Mouse (Mus musculus) forebrain, embryonic 12.5 days (tissue): ENCODE measurements at regions not wholly inside any gene's neighbourhood (a gene's known extent, or its start where the extent isn't known, plus 50 kb on each side); places are given as distances from the start of the nearest gene placed in this dataset.

Experiments used
- ATAC-seq: fragments of 200-750 bp; cut with Nextera tagmentation; 2 replicates; pipeline ENCODE4 v1.8.0; 2017; ENCODE audit warnings: moderate TSS enrichment; ENCODE audit not compliant: low FRiP score
- H3K27ac ChIP-seq: fragments of 300-500 bp; sonication (generic); 2 replicates; pipeline ENCODE4 v1.5.1; 2016; ENCODE audit warnings: mild to moderate bottlenecking
- H3K27me3 ChIP-seq: fragments of 300-500 bp; sonication (generic); 2 replicates; pipeline ENCODE4 v1.6.1; 2016; ENCODE audit warnings: mild to moderate bottlenecking
- H3K36me3 ChIP-seq: fragments of 300-500 bp; sonication (generic); replicated peaks from 2 replicates; pipeline ENCODE4 v1.6.1; 2016; ENCODE audit warnings: mild to moderate bottlenecking
- H3K4me1 ChIP-seq: fragments of 300-500 bp; sonication (generic); 2 replicates; pipeline ENCODE4 v1.6.1; 2016
- H3K4me2 ChIP-seq: fragments of 300-500 bp; sonication (generic); 2 replicates; pipeline ENCODE4 v1.6.1; 2016; ENCODE audit warnings: mild to moderate bottlenecking, moderate library complexity
- H3K4me3 ChIP-seq: fragments of 300-500 bp; sonication (generic); replicated peaks from 2 replicates; pipeline ENCODE4 v1.5.1; 2016; ENCODE audit warnings: mild to moderate bottlenecking
- H3K9ac ChIP-seq: fragments of 300-500 bp; sonication (generic); 2 replicates; pipeline ENCODE4 v1.6.1; 2016; ENCODE audit warnings: mild to moderate bottlenecking
- H3K9me3 ChIP-seq: fragments of 300-500 bp; sonication (generic); 2 replicates; pipeline ENCODE4 v1.6.1; 2016
- WGBS: fragments of 180-500 bp; shearing (Covaris S2); methylation state at CpG from one replicate; pipeline ENCODE4 v1.1.7; 2016; 5-methylcytosine and 5-hydroxymethylcytosine counted together

DNA sequence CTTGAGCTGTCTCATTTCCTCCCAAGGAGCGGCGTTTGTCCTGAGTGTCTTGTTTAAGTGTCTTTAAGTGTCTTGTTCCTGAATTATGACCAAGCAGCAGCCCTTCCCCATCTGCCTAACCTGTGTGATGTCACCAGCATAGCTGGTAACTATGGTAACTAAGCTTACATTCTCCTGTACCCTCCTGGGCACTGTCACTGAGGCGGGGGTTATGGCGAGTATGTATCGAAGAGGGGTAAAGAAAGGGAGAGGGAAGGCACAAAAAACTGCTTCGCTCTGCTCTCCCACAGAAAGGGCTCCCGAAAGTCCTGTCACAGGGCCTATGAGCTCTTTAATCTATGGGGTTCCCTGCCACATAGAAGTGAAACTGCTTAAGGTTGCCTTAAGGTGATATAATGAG, 89.6 kb downstream of the Ppp4r2 start:
- 75% methylated on average over 7 of the region's 7 CpGs for whole genome bisulfite sequencing
- Histone ChIP-seq H3K4me1 (no peaks in the 10 kb centered on the region), H3K9me3 (no peaks in the 10 kb centered on the region), H3K9ac (no peak overlapping the region), H3K36me3 (no peaks in the 10 kb centered on the region), H3K27me3 (no peaks in the 10 kb centered on the region), H3K27ac (no peak overlapping the region), H3K4me3 (no peak overlapping the region), H3K4me2 (no peak overlapping the region)
- ATAC-seq: no peak

DNA sequence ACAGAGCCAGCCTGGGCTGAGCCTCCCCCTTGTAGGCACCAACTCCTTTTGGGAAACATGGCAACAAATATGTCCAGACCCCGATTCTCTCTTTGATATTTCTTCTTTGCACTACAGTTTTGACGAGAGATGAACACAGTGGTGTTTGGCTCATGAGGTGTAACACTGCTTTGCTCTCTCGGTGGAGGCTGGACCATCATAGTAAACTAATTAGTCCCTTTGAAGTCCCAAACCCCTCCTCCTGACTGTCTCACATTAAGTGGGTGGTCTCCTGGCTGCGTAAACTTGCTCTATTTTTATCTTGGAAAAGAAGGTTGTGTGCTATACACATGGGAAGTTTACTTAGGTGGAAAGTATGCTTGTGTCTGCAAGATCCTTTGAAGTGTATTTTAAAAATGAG, 90.3 kb downstream of the Ppp4r2 start:
- ATAC-seq: no peak
- WGBS: 61% methylated on average over 4 of the region's 4 CpGs
- no peaks in the 10 kb centered on the region for H3K9me3 ChIP-seq
- no peak overlapping the region for H3K9ac ChIP-seq
- no peaks in the 10 kb centered on the region for H3K27me3 ChIP-seq
- H3K4me1 ChIP-seq: no peaks in the 10 kb centered on the region
- no peak overlapping the region for H3K4me3 ChIP-seq
- H3K27ac ChIP-seq: no peak overlapping the region
- H3K36me3 ChIP-seq: no peaks in the 10 kb centered on the region
- H3K4me2 ChIP-seq: no peak overlapping the region

DNA sequence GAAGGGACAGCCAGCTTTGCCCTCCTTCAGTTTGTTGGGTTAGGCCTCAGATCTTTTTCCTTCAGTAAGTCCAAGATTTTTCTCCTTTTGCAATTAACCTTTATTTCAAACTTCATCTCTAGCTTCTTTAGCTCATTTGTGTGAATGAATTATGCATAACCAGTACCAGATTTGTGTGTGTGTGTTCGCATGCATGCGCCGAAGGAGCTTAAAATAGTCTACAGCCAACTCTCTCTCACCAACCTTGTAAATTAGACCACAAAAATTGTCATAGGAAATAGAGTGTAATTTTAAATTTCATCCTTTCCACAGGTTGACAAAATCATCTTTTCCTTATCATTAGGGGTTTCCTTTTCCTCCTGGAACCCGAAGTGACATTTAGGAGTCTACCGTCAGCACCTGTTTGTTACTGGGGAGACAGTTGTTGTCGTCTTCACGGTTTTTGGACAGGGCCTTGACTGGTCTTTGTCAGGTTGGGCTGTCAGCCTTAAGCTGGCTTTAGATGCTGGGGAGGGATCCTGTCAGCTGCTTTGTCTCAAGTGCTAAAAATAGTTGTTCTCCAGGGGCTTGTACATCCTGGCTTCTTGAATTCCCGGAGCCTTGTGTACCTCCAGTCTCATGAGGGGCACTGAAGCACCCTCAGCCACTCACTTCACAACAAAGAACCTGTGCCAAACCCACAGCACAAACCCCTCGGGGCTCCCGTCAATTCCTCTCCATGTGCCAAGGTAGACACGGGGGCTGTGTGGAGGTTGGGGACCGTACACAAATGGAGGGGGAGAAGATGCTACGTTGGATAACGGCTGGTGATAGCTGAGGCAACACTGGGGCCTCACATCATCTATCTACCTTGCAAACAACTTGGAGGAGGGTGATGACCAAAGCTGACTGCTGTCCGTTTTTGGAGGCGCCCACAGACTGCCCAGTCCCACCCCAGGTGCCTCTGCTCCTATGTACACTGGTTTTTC, 95.7 kb downstream of the Ppp4r2 start:
- Histone ChIP-seq H3K4me2 (no peak overlapping the region), H3K9ac (no peak overlapping the region), H3K4me3 (no peak overlapping the region), H3K9me3 (no peaks in the 10 kb centered on the region), H3K36me3 (no peaks in the 10 kb centered on the region), H3K27ac (no peak overlapping the region), H3K27me3 (no peaks in the 10 kb centered on the region), H3K4me1 (no peaks in the 10 kb centered on the region)
- no peak for ATAC-seq
- WGBS: 82% methylated on average over 16 of the region's 16 CpGs

DNA sequence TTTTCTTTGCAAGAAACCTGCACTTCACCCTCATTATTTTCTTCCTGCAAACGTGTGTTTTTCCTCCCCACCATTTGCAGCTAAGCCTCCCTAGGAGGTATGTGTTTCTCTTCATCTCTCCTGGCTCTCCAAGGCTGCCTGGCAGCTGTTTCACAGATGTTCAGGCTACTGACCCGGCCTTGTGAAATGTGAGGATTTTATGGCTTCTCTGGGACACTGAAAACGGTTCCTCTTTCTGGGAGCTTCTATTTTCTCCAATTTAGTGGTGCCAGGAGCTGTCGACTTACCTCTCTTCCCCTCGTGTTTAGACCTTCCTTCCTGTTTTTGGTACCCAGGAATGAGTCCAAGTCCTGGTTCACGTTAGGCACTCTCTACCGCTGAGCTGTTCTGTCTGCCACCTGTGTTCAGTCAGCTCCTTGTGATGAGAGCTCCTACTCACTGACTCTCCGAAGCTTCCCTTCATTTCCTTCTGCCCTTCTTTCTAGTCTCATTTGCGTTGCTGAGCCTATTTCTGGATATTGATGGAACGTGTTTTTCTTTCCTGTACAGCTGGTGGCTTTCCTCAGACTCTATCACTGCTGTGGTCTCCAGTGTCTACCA, 96.4 kb downstream of the Ppp4r2 start:
- no peak for ATAC-seq
- Histone ChIP-seq H3K4me1 (no peaks in the 10 kb centered on the region), H3K9ac (no peak overlapping the region), H3K27ac (no peak overlapping the region), H3K4me3 (no peak overlapping the region), H3K36me3 (no peaks in the 10 kb centered on the region), H3K4me2 (no peak overlapping the region), H3K27me3 (no peaks in the 10 kb centered on the region), H3K9me3 (no peaks in the 10 kb centered on the region)
- 70% methylated on average over 10 of the region's 10 CpGs for WGBS

DNA sequence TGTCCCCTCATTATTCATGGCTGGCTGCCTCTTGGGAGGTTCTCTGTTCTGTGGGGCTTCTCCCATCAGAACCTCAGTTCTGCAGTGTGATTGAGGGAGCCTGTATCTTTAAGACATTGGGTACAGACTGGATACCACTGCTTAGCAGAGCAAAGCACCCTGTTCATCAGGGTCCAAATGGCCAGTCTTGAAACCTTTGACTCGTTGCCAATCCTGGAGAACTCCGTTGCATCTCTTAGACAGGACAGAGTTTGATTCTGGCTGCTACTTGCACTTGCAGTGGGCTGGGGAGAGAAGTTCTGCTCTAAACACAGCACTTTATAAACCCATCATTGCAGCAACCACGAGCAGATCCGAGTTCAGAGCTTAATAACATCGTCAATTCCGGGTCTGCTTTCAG, 97.3 kb downstream of the Ppp4r2 start:
- WGBS: 93% methylated on average over 6 of the region's 6 CpGs

DNA sequence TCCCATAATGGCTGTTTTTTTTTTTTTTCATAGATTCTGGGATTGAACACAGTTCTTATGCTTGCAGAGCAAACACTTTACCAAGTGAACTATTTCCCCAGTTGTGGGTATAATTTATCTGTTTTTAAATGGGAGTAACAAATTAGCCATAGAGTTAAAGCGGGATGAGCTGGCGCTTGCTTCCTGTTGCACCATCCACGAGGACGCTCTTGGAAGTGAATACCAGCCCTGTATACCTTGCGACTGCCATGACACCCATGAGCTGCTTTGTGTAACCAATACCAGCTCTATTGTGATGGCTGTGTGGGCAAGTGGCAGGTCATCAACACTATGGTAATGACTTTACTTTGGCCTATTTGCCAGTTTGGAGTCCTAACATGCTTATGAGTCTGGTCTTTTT, 101.0 kb downstream of the Ppp4r2 start:
- no peaks in the 10 kb centered on the region for H3K27me3 ChIP-seq
- H3K27ac ChIP-seq: no peak overlapping the region
- H3K4me3 ChIP-seq: no peak overlapping the region
- H3K4me2 ChIP-seq: no peak overlapping the region
- H3K9me3 ChIP-seq: no peaks in the 10 kb centered on the region
- no peaks in the 10 kb centered on the region for H3K4me1 ChIP-seq
- 92% methylated on average over 5 of the region's 5 CpGs for WGBS
- ATAC-seq: no peak
- no peak overlapping the region for H3K9ac ChIP-seq
- H3K36me3 ChIP-seq: no peaks in the 10 kb centered on the region

More for the DNA sequence above, 97.3 kb downstream of the Ppp4r2 start:
- Histone ChIP-seq H3K36me3 (no peaks in the 10 kb centered on the region), H3K9ac (no peak overlapping the region), H3K4me3 (no peak overlapping the region), H3K27ac (no peak overlapping the region), H3K4me2 (no peak overlapping the region), H3K9me3 (no peaks in the 10 kb centered on the region), H3K4me1 (no peaks in the 10 kb centered on the region), H3K27me3 (no peaks in the 10 kb centered on the region)
- no peak for ATAC-seq

DNA sequence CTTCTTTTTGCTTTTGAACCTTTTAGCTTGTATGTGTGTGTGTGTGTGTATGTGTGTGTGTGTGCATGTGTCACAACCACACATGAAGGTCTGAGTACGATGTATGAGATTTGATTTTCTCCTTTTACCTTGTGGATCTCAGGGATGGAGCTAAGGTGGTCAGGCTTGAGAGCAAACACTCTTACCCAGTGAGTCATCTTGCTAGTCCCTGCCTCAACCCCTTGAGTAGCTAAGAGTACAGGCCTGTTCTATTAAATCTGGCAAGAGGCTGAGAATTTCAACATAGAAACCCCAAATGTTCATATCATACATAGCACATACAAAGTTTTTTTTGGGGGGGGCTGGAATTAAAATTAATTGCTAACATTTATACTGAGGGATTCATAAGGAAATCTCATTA, 104.4 kb downstream of the Ppp4r2 start:
- H3K4me3 ChIP-seq: no peak overlapping the region
- no peaks in the 10 kb centered on the region for H3K4me1 ChIP-seq
- no peak for ATAC-seq
- WGBS: 97% methylated on average over 1 of the region's 1 CpGs
- H3K9me3 ChIP-seq: no peaks in the 10 kb centered on the region
- H3K27ac ChIP-seq: no peak overlapping the region
- H3K9ac ChIP-seq: no peak overlapping the region
- no peak overlapping the region for H3K4me2 ChIP-seq
- H3K36me3 ChIP-seq: no peaks in the 10 kb centered on the region
- H3K27me3 ChIP-seq: no peaks in the 10 kb centered on the region

DNA sequence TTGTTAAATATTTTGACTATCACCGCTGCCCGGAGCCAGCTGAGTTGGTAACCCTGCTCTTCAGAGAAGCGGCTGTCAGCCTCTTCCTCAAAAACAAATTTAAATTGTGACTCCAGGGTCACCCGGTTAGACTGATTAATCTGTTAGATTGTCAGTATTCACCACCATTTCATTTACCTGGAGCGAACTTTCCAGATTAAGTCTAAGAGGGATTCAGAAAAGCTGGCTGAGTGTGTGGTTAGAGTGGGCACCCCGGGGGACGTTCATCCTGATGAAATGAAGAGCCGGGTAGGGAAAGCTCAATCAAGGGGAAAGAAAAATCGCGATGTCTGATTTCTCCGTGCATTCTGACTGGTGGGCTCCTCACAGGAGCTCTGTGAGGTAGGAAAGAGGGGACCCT, 105.0 kb downstream of the Ppp4r2 start:
- no peaks in the 10 kb centered on the region for H3K36me3 ChIP-seq
- no peak overlapping the region for H3K9ac ChIP-seq
- H3K4me1 ChIP-seq: no peaks in the 10 kb centered on the region
- no peaks in the 10 kb centered on the region for H3K9me3 ChIP-seq
- WGBS: 71% methylated on average over 11 of the region's 11 CpGs
- H3K4me3 ChIP-seq: no peak overlapping the region
- H3K4me2 ChIP-seq: no peak overlapping the region
- ATAC-seq: no peak
- H3K27ac ChIP-seq: no peak overlapping the region
- H3K27me3 ChIP-seq: no peaks in the 10 kb centered on the region

DNA sequence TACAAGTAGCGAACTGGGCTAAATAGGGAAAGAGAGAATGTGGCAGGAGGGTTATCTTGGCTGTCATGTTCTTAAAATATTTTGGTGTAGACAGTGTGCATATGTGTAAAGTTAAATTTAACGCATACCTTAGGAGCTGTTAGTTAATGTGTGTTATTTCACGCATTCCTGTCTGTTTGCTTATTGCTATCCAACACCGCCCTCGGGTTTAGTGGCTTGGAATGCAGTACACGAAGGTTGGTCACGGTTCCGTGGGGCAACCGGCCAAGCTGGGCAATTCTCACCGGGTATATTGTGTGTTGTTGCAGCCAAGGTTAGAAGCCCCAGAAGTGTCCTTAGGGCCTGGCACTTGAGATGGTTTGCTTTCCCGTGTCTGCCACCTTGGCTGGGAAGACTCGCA, 105.6 kb downstream of the Ppp4r2 start:
- no peaks in the 10 kb centered on the region for H3K36me3 ChIP-seq
- 85% methylated on average over 12 of the region's 12 CpGs for WGBS
- H3K27me3 ChIP-seq: no peaks in the 10 kb centered on the region
- H3K27ac ChIP-seq: no peak overlapping the region
- no peak overlapping the region for H3K4me3 ChIP-seq
- H3K9me3 ChIP-seq: no peaks in the 10 kb centered on the region
- H3K4me2 ChIP-seq: no peak overlapping the region
- ATAC-seq: no peak
- no peak overlapping the region for H3K9ac ChIP-seq
- no peaks in the 10 kb centered on the region for H3K4me1 ChIP-seq

DNA sequence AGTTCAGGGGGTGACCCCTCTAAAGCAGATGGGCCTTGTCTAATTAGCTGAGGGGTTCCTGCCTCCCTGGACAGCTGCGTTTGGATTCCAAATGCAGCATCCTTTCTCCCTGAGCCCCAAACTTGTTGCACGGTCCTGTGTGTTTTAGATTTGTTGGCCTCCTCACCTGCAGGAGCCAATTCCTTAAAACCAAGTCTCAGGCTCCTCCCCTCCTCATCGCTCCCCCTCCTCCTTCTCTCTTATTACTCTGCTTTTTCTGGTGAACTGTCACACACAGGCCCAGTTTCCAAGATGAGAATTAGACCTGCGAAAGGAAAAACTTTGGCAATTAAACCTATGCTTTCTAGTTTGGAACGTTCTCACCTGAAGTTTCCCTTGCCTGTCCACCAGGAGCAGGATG, 106.3 kb downstream of the Ppp4r2 start:
- H3K4me2 ChIP-seq: no peak overlapping the region
- H3K27ac ChIP-seq: no peak overlapping the region
- H3K9me3 ChIP-seq: no peaks in the 10 kb centered on the region
- no peak overlapping the region for H3K4me3 ChIP-seq
- H3K36me3 ChIP-seq: no peaks in the 10 kb centered on the region
- no peaks in the 10 kb centered on the region for H3K4me1 ChIP-seq
- no peak for ATAC-seq
- WGBS: 84% methylated on average over 5 of the region's 5 CpGs
- no peak overlapping the region for H3K9ac ChIP-seq
- H3K27me3 ChIP-seq: no peaks in the 10 kb centered on the region

DNA sequence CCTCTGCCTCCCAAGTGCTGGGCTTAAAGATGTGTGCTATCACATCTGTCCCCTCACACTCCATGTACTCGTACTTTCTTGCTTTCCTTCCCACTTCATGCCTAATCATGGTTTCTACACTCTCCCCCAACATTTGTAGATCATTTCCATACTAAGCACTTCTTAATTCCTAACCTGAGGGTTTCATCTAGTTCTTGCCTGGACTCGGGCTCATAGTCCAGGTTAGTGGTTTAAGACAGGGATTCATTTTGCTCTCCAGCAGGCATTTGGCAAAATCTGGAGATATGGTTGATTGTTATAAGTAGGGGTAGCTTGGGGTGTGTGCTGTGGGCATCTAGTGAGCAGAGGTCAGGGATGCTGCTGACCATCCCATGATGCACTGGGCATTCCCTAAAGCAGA, 108.3 kb downstream of the Ppp4r2 start:
- Histone ChIP-seq H3K4me3 (no peak overlapping the region), H3K27ac (no peak overlapping the region), H3K9ac (no peak overlapping the region), H3K9me3 (no peaks in the 10 kb centered on the region), H3K4me1 (no peaks in the 10 kb centered on the region), H3K36me3 (no peaks in the 10 kb centered on the region), H3K27me3 (no peaks in the 10 kb centered on the region), H3K4me2 (no peak overlapping the region)
- no peak for ATAC-seq
- 74% methylated on average over 2 of the region's 2 CpGs for WGBS

DNA sequence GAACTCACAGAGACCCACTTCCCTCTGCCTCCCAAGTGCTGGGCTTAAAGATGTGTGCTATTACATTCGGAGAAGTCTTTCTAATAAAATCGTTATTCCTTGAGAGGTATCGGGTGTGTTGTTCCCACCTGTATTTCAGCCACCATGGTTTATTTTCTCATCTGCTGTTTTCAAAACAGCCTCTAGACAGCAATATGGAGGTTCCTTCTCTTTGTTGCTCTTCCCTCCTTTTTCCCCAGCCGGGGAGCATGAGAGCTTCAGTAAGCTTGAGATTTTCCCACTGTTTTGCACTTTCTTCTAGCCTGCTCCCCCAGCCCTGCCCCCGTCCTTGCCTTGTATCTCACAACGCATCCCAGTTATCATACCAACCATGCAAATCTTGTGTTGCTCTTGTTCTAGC, 109.5 kb downstream of the Ppp4r2 start:
- ATAC-seq: no peak
- 96% methylated on average over 6 of the region's 6 CpGs for WGBS
- Histone ChIP-seq H3K4me2 (no peak overlapping the region), H3K4me1 (0 out of 2 replicates have a peak, but pooled peaks cover 2% of the 10 kb centered on the region), H3K4me3 (no peak overlapping the region), H3K9me3 (no peaks in the 10 kb centered on the region), H3K27ac (no peak overlapping the region), H3K27me3 (no peaks in the 10 kb centered on the region), H3K36me3 (no peaks in the 10 kb centered on the region), H3K9ac (no peak overlapping the region)

DNA sequence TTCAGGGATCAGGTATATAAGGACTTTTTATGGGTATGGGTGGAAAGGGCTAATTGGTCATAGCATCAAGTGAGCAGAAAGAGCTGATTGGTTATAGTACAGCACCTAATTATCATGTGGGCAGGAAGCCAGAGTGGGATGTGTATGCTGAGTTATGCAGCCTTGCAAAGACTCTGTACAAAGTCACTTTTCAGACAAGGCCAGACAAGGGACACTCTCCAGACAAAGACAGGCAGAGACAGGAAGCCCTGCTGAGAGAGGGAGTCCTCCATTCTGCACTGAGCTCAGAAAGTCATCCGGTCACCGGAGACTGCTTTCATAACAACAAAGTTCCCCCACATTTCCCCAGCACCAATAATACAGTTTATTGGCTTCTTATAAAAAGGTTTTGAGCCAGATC, 112.4 kb downstream of the Ppp4r2 start:
- no peak overlapping the region for H3K4me2 ChIP-seq
- H3K36me3 ChIP-seq: no peaks in the 10 kb centered on the region
- no peak overlapping the region for H3K27ac ChIP-seq
- H3K9me3 ChIP-seq: no peaks in the 10 kb centered on the region
- no peak overlapping the region for H3K4me3 ChIP-seq
- WGBS: 82% methylated on average over 2 of the region's 2 CpGs
- H3K27me3 ChIP-seq: no peaks in the 10 kb centered on the region
- peaks cover 5% of the 10 kb centered on the region; the same call in 1 of the 2 replicates for H3K4me1 ChIP-seq
- H3K9ac ChIP-seq: no peak overlapping the region
- no peak for ATAC-seq
